Mouse (Mus musculus): ENCODE measurements around the gene Wwtr1. TPM values are rescaled to one million over a fixed set of nuclear protein-coding genes. Genes with fewer than 3 reads are reported as not detected.

The Wwtr1 gene
- polyA plus RNA-seq, 1 experiment from 2014 or later = 17.7 TPM

GRCm38 (mm10) chr3:57595506-57595905, 19.8 kb upstream of the Wwtr1 start:
- Histone ChIP-seq H3K4me2 (replicated peaks; ENCODE audit: low read depth, low read length) (no peak overlapping the region), H3K27me3 (ENCODE audit: control insufficient read depth, insufficient read depth, low read length) (no peaks in the 10 kb centered on the region), H3K9me3 (ENCODE audit: control insufficient read depth, low read length) (no peaks in the 10 kb centered on the region), H3K4me3 (ENCODE audit: low read length) (no peak overlapping the region), H3K36me3 (ENCODE audit: control insufficient read depth, insufficient read depth, low read length) (no peaks in the 10 kb centered on the region), H3K9ac (ENCODE audit: low read depth, low read length) (no peak overlapping the region), H3K4me1 (ENCODE audit: control insufficient read depth, insufficient read depth, low read length) (no peaks in the 10 kb centered on the region), H3K27ac (ENCODE audit: low read depth, low read length) (no peak overlapping the region)
- ATAC-seq (ENCODE audit: low FRiP score, low TSS enrichment) = no peak

DNA sequence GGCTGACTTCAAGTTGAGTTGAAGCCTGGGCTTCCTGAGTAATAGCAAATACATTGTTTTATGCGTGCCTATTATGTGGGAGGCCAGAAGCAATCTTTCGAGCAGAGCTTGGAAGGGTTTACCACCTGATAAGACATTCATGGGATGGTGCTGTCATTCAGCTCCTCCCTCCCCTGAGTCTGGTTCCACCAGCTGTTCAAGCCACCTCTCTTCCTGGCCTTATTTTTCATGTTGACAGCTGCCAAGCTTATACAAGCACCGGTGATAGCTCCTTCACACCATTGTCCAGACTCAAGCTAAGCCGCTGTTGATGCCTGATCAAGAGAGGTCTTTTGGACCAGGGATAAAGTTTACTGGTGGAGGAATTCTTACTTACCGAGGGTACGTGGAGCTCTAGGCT, 10.3 kb upstream of the Wwtr1 start:
- Histone ChIP-seq H3K27me3 (ENCODE audit: control insufficient read depth, insufficient read depth, low read length) (no peaks in the 10 kb centered on the region), H3K4me2 (replicated peaks; ENCODE audit: low read depth, low read length) (no peak overlapping the region), H3K36me3 (ENCODE audit: control insufficient read depth, insufficient read depth, low read length) (no peaks in the 10 kb centered on the region), H3K9ac (ENCODE audit: low read depth, low read length) (no peak overlapping the region), H3K9me3 (ENCODE audit: control insufficient read depth, low read length) (no peaks in the 10 kb centered on the region), H3K27ac (ENCODE audit: low read depth, low read length) (no peak overlapping the region), H3K4me1 (ENCODE audit: control insufficient read depth, insufficient read depth, low read length) (no peaks in the 10 kb centered on the region), H3K4me3 (ENCODE audit: low read length) (no peak overlapping the region)
- ATAC-seq (ENCODE audit: low FRiP score, low TSS enrichment) = no peak
- 76% methylated on average over 6 of the region's 6 CpGs for WGBS

DNA sequence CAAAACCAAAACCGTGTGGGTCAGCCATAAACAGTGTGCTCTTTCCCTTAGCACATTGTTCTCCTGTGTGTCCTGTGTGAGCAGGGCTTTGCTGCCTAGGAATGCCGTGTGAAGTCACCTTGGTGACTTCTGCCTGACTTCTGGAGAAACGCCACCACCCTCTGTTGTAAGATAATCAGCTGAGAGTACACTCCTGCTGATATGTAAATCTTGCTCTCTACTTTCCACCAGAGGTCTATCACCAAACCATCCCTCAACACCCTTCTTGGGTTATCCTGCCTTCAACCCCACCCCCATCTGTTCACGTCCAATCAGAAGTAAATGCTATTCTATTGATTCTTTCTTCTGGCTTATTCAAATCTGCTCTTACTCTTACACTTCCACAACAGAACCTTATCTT, 7.8 kb upstream of the Wwtr1 start:
- H3K4me3 ChIP-seq (ENCODE audit: low read length) = no peak overlapping the region
- no peak for ATAC-seq (ENCODE audit: low FRiP score, low TSS enrichment)
- no peaks in the 10 kb centered on the region for H3K36me3 ChIP-seq (ENCODE audit: control insufficient read depth, insufficient read depth, low read length)
- no peak overlapping the region for H3K9ac ChIP-seq (ENCODE audit: low read depth, low read length)
- no peak overlapping the region for H3K4me2 ChIP-seq (replicated peaks; ENCODE audit: low read depth, low read length)
- H3K27ac ChIP-seq (ENCODE audit: low read depth, low read length) = no peak overlapping the region
- no peaks in the 10 kb centered on the region for H3K4me1 ChIP-seq (ENCODE audit: control insufficient read depth, insufficient read depth, low read length)
- H3K27me3 ChIP-seq (ENCODE audit: control insufficient read depth, insufficient read depth, low read length) = no peaks in the 10 kb centered on the region
- H3K9me3 ChIP-seq (ENCODE audit: control insufficient read depth, low read length) = no peaks in the 10 kb centered on the region
- 69% methylated on average over 4 of the region's 4 CpGs for WGBS

- Histone ChIP-seq H3K4me1 (ENCODE audit: control insufficient read depth, insufficient read depth, low read length) (peaks cover 5% of the 10 kb centered on the region), H3K4me2 (replicated peaks; ENCODE audit: low read depth, low read length) (no peak overlapping the region), H3K9ac (ENCODE audit: low read depth, low read length) (no peak overlapping the region), H3K36me3 (ENCODE audit: control insufficient read depth, insufficient read depth, low read length) (no peaks in the 10 kb centered on the region), H3K4me3 (ENCODE audit: low read length) (no peak overlapping the region), H3K9me3 (ENCODE audit: control insufficient read depth, low read length) (no peaks in the 10 kb centered on the region), H3K27me3 (ENCODE audit: control insufficient read depth, insufficient read depth, low read length) (no peaks in the 10 kb centered on the region), H3K27ac (ENCODE audit: low read depth, low read length) (no peak overlapping the region)
- 90% methylated on average over 10 of the region's 10 CpGs for WGBS
- no peak for ATAC-seq (ENCODE audit: low FRiP score, low TSS enrichment)
Measured at GRCm38 (mm10) chr3:57580426-57581195, 4.9 kb upstream of the Wwtr1 start.

DNA sequence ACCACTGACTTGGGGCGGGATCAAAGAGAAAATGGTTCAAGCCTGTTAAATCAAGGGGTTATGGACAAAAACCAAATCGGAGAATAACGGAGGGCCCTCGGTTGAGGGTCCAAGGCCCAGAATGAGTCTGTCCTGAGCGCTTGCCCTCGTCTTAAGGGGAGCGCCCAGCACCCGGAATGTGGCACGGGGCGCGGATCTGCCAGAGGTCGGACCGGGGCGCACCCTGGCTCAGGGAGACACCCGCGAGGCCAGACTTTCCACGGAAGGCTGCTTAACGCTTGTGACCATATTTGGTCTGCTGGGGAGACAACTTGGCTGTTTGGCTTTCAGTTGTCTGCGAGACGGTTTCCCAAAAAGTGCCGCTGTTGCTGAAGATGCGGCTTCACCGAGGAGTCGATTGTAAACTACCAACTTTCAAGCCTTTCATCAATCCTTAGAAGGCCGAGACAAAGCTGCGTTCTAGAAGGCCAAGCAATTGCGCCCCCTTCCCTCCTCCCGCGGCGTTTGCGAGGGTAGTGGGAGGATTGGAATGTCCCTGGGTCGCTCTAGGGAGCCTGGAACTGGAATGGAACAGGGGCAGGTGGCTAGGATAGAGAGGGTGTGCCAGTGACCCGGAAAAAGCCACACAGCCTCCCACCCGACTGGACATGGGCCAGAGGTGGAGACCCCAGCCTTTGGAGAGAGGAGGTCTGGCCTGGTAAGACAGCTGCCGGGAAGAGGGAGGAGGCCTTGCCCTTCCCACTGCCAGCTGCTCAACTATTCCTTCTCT, 530 bp upstream of the Wwtr1 start:
- peaks cover 16% of the 10 kb centered on the region for H3K4me1 ChIP-seq (ENCODE audit: control insufficient read depth, insufficient read depth, low read length)
- peak overlapping the region; percentile 77 for H3K4me2 ChIP-seq (replicated peaks; ENCODE audit: low read depth, low read length)
- no peaks in the 10 kb centered on the region for H3K9me3 ChIP-seq (ENCODE audit: control insufficient read depth, low read length)
- peak overlapping the region; percentile 93 for H3K27ac ChIP-seq (ENCODE audit: low read depth, low read length)
- no peaks in the 10 kb centered on the region for H3K27me3 ChIP-seq (ENCODE audit: control insufficient read depth, insufficient read depth, low read length)
- under 1% methylated on average over 35 of the region's 35 CpGs for WGBS
- H3K36me3 ChIP-seq (ENCODE audit: control insufficient read depth, insufficient read depth, low read length) = no peaks in the 10 kb centered on the region
- peak overlapping the region; percentile 72 for H3K4me3 ChIP-seq (ENCODE audit: low read length)
- ATAC-seq (ENCODE audit: low FRiP score, low TSS enrichment) = peak; percentile 77
- H3K9ac ChIP-seq (ENCODE audit: low read depth, low read length) = peak overlapping the region; percentile 72

DNA sequence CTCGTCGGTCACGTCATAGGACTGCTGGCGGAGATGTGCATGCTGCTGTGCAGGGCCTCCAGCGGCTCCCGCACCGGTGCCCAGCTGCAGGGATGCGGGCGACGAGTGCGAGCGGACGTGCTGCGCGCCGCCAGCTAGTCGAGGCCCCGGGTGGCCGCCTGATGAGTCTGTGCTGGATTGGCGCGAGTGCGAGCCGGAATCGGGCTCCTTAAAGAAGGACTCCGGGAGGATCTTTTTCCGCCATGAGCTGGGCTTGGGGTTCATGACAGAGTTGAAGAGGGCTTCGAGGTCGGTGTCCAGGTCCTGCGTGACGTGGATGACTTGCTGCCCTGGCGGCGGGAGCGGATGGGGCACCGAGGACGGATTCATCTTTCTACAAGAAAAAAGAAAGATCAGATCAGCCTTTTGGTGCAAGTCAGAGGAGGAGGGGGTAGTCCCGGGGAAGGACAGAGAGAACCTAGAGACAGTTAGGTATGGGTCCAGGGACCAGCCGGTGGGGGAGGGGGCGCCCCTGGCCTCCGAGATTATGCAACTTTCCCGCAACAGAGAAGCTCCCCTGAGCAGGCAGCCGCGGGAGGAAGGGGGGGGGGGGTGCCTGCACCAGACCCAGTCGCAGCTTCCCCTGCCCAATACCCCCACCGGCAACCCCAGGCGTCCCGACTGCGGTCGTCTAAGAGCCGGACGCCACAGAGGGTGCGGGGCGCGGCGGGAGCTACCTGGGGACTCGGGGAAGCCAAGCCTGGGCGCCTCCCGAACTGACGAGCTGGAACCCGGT, 638 bp downstream of the Wwtr1 start:
- H3K9ac ChIP-seq (ENCODE audit: low read depth, low read length) = peak overlapping the region; percentile 72
- H3K27me3 ChIP-seq (ENCODE audit: control insufficient read depth, insufficient read depth, low read length) = no peaks in the 10 kb centered on the region
- peak; percentile 77 for ATAC-seq (ENCODE audit: low FRiP score, low TSS enrichment)
- under 1% methylated on average over 55 of the region's 59 CpGs for WGBS
- H3K4me3 ChIP-seq (ENCODE audit: low read length) = peak overlapping the region; percentile 72
- peaks cover 16% of the 10 kb centered on the region for H3K4me1 ChIP-seq (ENCODE audit: control insufficient read depth, insufficient read depth, low read length)
- H3K27ac ChIP-seq (ENCODE audit: low read depth, low read length) = peak overlapping the region; percentile 93
- peak overlapping the region; percentile 77 for H3K4me2 ChIP-seq (replicated peaks; ENCODE audit: low read depth, low read length)
- H3K36me3 ChIP-seq (ENCODE audit: control insufficient read depth, insufficient read depth, low read length) = peaks cover under 1% of the 10 kb centered on the region; the same call in 1 of the 2 replicates
- no peaks in the 10 kb centered on the region for H3K9me3 ChIP-seq (ENCODE audit: control insufficient read depth, low read length)

DNA sequence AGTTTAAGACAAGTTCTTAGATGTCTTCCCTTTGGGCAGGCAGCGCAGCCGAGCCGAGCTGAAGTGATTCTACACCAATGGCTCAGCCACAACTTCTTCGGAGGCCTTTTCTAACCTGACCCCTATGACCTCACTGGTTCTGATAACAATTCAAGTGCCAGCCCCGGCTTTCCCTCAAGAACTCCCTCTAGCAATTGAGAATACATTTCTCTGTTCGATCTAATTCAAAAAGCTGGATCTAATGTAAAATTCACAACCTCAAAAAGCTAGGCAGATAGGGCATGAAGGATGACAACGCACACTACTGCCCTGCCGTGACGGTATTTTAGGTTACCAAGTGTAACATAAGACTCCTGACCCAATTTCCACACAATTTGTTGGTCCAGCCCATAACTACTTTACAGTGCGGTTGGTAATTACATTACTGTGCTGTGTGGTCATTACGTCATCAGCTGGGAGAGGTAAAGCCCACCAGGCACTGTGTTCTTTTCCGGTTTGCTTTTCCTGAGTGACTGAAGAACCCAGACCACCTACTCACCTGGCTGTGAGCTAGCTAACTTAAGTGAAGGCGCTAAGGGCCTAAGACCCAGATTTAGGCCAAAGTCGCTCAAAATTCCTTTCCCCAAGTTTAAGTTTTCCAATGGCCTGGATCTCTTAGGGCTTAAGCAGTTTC, 1.7 kb downstream of the Wwtr1 start:
- ATAC-seq (ENCODE audit: low FRiP score, low TSS enrichment) = no peak
- Histone ChIP-seq H3K27me3 (ENCODE audit: control insufficient read depth, insufficient read depth, low read length) (no peaks in the 10 kb centered on the region), H3K36me3 (ENCODE audit: control insufficient read depth, insufficient read depth, low read length) (peaks cover 6% of the 10 kb centered on the region; the same call in 1 of the 2 replicates), H3K27ac (ENCODE audit: low read depth, low read length) (no peak overlapping the region; the same call in 1 of the 2 replicates), H3K9ac (ENCODE audit: low read depth, low read length) (peak overlapping the region; percentile 72), H3K4me2 (replicated peaks; ENCODE audit: low read depth, low read length) (peak overlapping the region; percentile 77), H3K9me3 (ENCODE audit: control insufficient read depth, low read length) (no peaks in the 10 kb centered on the region), H3K4me1 (ENCODE audit: control insufficient read depth, insufficient read depth, low read length) (peaks cover 16% of the 10 kb centered on the region), H3K4me3 (ENCODE audit: low read length) (peak overlapping the region; percentile 72)
- 34% methylated on average over 14 of the region's 14 CpGs for WGBS

- Histone ChIP-seq H3K27ac (ENCODE audit: low read depth, low read length) (no peak overlapping the region), H3K9me3 (ENCODE audit: control insufficient read depth, low read length) (no peaks in the 10 kb centered on the region), H3K4me2 (replicated peaks; ENCODE audit: low read depth, low read length) (no peak overlapping the region; the same call in 1 of the 2 replicates), H3K4me3 (ENCODE audit: low read length) (no peak overlapping the region), H3K27me3 (ENCODE audit: control insufficient read depth, insufficient read depth, low read length) (no peaks in the 10 kb centered on the region), H3K4me1 (ENCODE audit: control insufficient read depth, insufficient read depth, low read length) (peaks cover 16% of the 10 kb centered on the region), H3K36me3 (ENCODE audit: control insufficient read depth, insufficient read depth, low read length) (peaks cover 6% of the 10 kb centered on the region; the same call in 1 of the 2 replicates), H3K9ac (ENCODE audit: low read depth, low read length) (no peak overlapping the region)
- no peak for ATAC-seq (ENCODE audit: low FRiP score, low TSS enrichment)
- WGBS = 82% methylated on average over 6 of the region's 6 CpGs
Measured at GRCm38 (mm10) chr3:57572331-57572975, 3.3 kb downstream of the Wwtr1 start.

All from kidney, embryonic 14.5 days (tissue).